Mouse (Mus musculus) limb, embryonic 13.5 days (tissue): ENCODE data around the gene Vmn2r83. TPM values are rescaled to one million over a fixed set of nuclear protein-coding genes. Genes with fewer than 3 reads are reported as not detected.

ENCODE experiments used
- ATAC-seq: fragments of 200-750 bp; cut with Nextera tagmentation; 2 replicates; pipeline ENCODE4 v1.8.0; 2017; ENCODE audit warnings: low read depth, moderate number of reproducible peaks, moderate TSS enrichment; ENCODE audit not compliant: low FRiP score
- H3K27ac ChIP-seq: fragments of 300-500 bp; sonication (generic); 2 replicates; pipeline ENCODE4 v1.5.1; 2015; ENCODE audit warnings: inconsistent platforms, mild to moderate bottlenecking, moderate library complexity
- H3K27me3 ChIP-seq: fragments of 300-500 bp; sonication (generic); 2 replicates; pipeline ENCODE4 v1.6.1; 2015; ENCODE audit warnings: mild to moderate bottlenecking, inconsistent platforms
- H3K36me3 ChIP-seq: fragments of 300-500 bp; sonication (generic); 2 replicates; pipeline ENCODE4 v1.6.1; 2015; ENCODE audit warnings: inconsistent platforms, mild to moderate bottlenecking, moderate library complexity
- H3K4me1 ChIP-seq: fragments of 300-500 bp; sonication (generic); 2 replicates; pipeline ENCODE4 v1.6.1; 2015; ENCODE audit warnings: inconsistent platforms
- H3K4me2 ChIP-seq: fragments of 300-500 bp; sonication (generic); replicated peaks from 2 replicates; pipeline ENCODE4 v1.6.1; 2015; ENCODE audit warnings: inconsistent platforms, mild to moderate bottlenecking, moderate library complexity
- H3K4me3 ChIP-seq: fragments of 300-500 bp; sonication (generic); 2 replicates; pipeline ENCODE4 v1.5.1; 2015; ENCODE audit warnings: moderate library complexity, mild to moderate bottlenecking, inconsistent platforms
- H3K9ac ChIP-seq: fragments of 300-500 bp; sonication (generic); 2 replicates; pipeline ENCODE4 v1.6.1; 2015; ENCODE audit warnings: mild to moderate bottlenecking, inconsistent platforms
- H3K9me3 ChIP-seq: fragments of 300-500 bp; sonication (generic); 2 replicates; pipeline ENCODE4 v1.6.1; 2016; ENCODE audit warnings: inconsistent platforms
- WGBS: fragments of 180-500 bp; shearing (Covaris S2); methylation state at CpG from one replicate; pipeline ENCODE4 v1.1.7; 2015; 5-methylcytosine and 5-hydroxymethylcytosine counted together
- microRNA-seq: library from miRNA; unstranded; fragments of <30 nt; microRNA quantifications from one replicate; pipeline ENCODE4, GENCODE M21; 2016
- polyA plus RNA-seq: library from polyadenylated mRNA; unstranded; fragments of >200 nt; fragmentation: Nextera tagmentation; extraction: Ambion mirVana; gene quantifications from 2 replicates; pipeline ENCODE4 v1.2.1, GENCODE M21; 2015

Gene Vmn2r83
- polyA plus RNA-seq, 1 experiment from 2014 or later = not detected

- no peak overlapping the region for H3K4me3 ChIP-seq
- H3K36me3 ChIP-seq = peaks cover 68% of the 10 kb centered on the region
- WGBS = 94% methylated on average over 16 of the region's 16 CpGs
- H3K27ac ChIP-seq = no peak overlapping the region
- H3K9ac ChIP-seq = no peak overlapping the region
- H3K9me3 ChIP-seq = no peaks in the 10 kb centered on the region
- H3K4me2 ChIP-seq = no peak overlapping the region
- H3K4me1 ChIP-seq = no peaks in the 10 kb centered on the region
- ATAC-seq = no peak
- no peaks in the 10 kb centered on the region for H3K27me3 ChIP-seq
These were observed 71.4 kb downstream of the Vmn2r83 start for GRCm38 (mm10) chr10:79539701-79540495.

GRCm38 (mm10) chr10:79540746-79541145 is 72.2 kb downstream of the Vmn2r83 start:
- H3K36me3 ChIP-seq = peaks cover 77% of the 10 kb centered on the region

GRCm38 (mm10) chr10:79541522-79541921 is 73.0 kb downstream of the Vmn2r83 start:
- Histone ChIP-seq H3K27me3 (no peaks in the 10 kb centered on the region), H3K36me3 (peaks cover 84% of the 10 kb centered on the region), H3K4me3 (no peak overlapping the region), H3K4me1 (no peaks in the 10 kb centered on the region), H3K27ac (no peak overlapping the region), H3K9ac (no peak overlapping the region), H3K9me3 (no peaks in the 10 kb centered on the region), H3K4me2 (no peak overlapping the region)
- WGBS = 77% methylated on average over 15 of the region's 15 CpGs
- no peak for ATAC-seq

More at GRCm38 (mm10) chr10:79540746-79541145, 72.2 kb downstream of the Vmn2r83 start:
- no peak overlapping the region for H3K27ac ChIP-seq
- no peaks in the 10 kb centered on the region for H3K9me3 ChIP-seq
- no peak overlapping the region for H3K4me2 ChIP-seq
- no peaks in the 10 kb centered on the region for H3K27me3 ChIP-seq
- H3K9ac ChIP-seq = no peak overlapping the region
- no peak overlapping the region for H3K4me3 ChIP-seq
- no peaks in the 10 kb centered on the region for H3K4me1 ChIP-seq
- ATAC-seq = no peak
- 88% methylated on average over 11 of the region's 11 CpGs for whole genome bisulfite sequencing

- Histone ChIP-seq H3K4me2 (no peak overlapping the region), H3K4me3 (no peak overlapping the region), H3K9ac (no peak overlapping the region), H3K4me1 (no peaks in the 10 kb centered on the region), H3K9me3 (no peaks in the 10 kb centered on the region), H3K36me3 (peaks cover 91% of the 10 kb centered on the region), H3K27me3 (no peaks in the 10 kb centered on the region), H3K27ac (no peak overlapping the region)
- no peak for ATAC-seq
- 95% methylated on average over 11 of the region's 11 CpGs for WGBS
These were observed 73.6 kb downstream of the Vmn2r83 start for GRCm38 (mm10) chr10:79542171-79542570.

Small RNA genes within 50 kb of the gene (microRNA-seq; reads per million reads assigned to microRNA genes)
- gene Mir6909 = not detected

Other genes starting within 250 kb of the Vmn2r83 start
- not detected in 2 replicates for gene Vmn2r81, start 221.0 kb upstream of the Vmn2r83 start, polyA plus RNA-seq
- not detected in 2 replicates for gene Vmn2r82, start 112.2 kb upstream of the Vmn2r83 start, polyA plus RNA-seq
- 22.6 and 23.2 TPM in 2 replicates for gene Plpp2, start 65.1 kb downstream of the Vmn2r83 start, polyA plus RNA-seq
- 70.1 and 74.5 TPM in 2 replicates for gene Mier2, start 86.5 kb downstream of the Vmn2r83 start, polyA plus RNA-seq
- not detected in 2 replicates for gene Theg, start 118.6 kb downstream of the Vmn2r83 start, polyA plus RNA-seq
- gene C2cd4c, start 145.3 kb downstream of the Vmn2r83 start, polyA plus RNA-seq = 0.03 and 0.05 TPM in 2 replicates
- 11.3 and 11.9 TPM in 2 replicates for gene Shc2, start 169.2 kb downstream of the Vmn2r83 start, polyA plus RNA-seq
- gene Odf3l2, start 177.0 kb downstream of the Vmn2r83 start, polyA plus RNA-seq = not detected in 2 replicates
- gene Madcam1, start 195.8 kb downstream of the Vmn2r83 start, polyA plus RNA-seq = 7.0 and 8.2 TPM in 2 replicates
- gene Tpgs1, start 200.6 kb downstream of the Vmn2r83 start, polyA plus RNA-seq = 62.0 and 65.9 TPM in 2 replicates
- gene Cdc34, start 213.5 kb downstream of the Vmn2r83 start, polyA plus RNA-seq = 116 and 123 TPM in 2 replicates
- 0.83 and 0.92 TPM in 2 replicates for gene Gzmm, start 220.3 kb downstream of the Vmn2r83 start, polyA plus RNA-seq
- gene Bsg, start 235.8 kb downstream of the Vmn2r83 start, polyA plus RNA-seq = 761 and 775 TPM in 2 replicates
- gene Hcn2, start 247.9 kb downstream of the Vmn2r83 start, polyA plus RNA-seq = not detected in 2 replicates